Mouse (Mus musculus) embryo, embryonic 10 days (tissue): Measurements from ENCODE around the gene Smg8.
A peak's percentile ranks its signal among the peaks of the same experiment; 100 is the strongest.
"Not testable (repeated sequence)": the region's sequence is repeated elsewhere in the genome, so short reads cannot be mapped to it uniquely, and the experiment has no call there.

Source experiments
- DNase-seq: peaks from one replicate; pipeline ENCODE4 v3.0.0-alpha.2; 2015; ENCODE audit warnings: low spot score

Smg8 gene

GRCm38 (mm10) chr11:87086290-87086984 is at the start of gene Smg8:
Gene Smg8 (minus strand): TSS chr11:87086774.
- peak; percentile 93 for DNase-seq

- no peak for DNase-seq
These were observed 49.7 kb upstream of the Smg8 start for GRCm38 (mm10) chr11:87136233-87136632.

GRCm38 (mm10) chr11:87126824-87127816 is 40.5 kb upstream of the Smg8 start, which contains the start of gene Trim37:
Gene Trim37 (plus strand): TSS chr11:87127077.
- DNase-seq: peak; percentile 96

GRCm38 (mm10) chr11:87126281-87126823 is 39.8 kb upstream of the Smg8 start:
- peak; percentile 31 for DNase-seq

GRCm38 (mm10) chr11:87125562-87125961 is 39.0 kb upstream of the Smg8 start:
- no peak for DNase-seq

GRCm38 (mm10) chr11:87121864-87122263 is 35.3 kb upstream of the Smg8 start:
- DNase-seq: no peak

GRCm38 (mm10) chr11:87110172-87110909 is 23.8 kb upstream of the Smg8 start:
- no peak for DNase-seq

GRCm38 (mm10) chr11:87109519-87110171 is 23.1 kb upstream of the Smg8 start:
- peak; percentile 70 for DNase-seq

- DNase-seq: peak; percentile 99
These were observed 22.4 kb upstream of the Smg8 start, which contains the start of gene Ska2 for GRCm38 (mm10) chr11:87108755-87109518. Gene Ska2 (plus strand): TSS chr11:87109234.

- no peak for DNase-seq
These were observed 21.8 kb upstream of the Smg8 start, which contains the start of gene Prr11 for GRCm38 (mm10) chr11:87108409-87108754. Gene Prr11 (minus strand): TSS chr11:87108708.

- no peak for DNase-seq
These were observed 568 bp upstream of the Smg8 start for GRCm38 (mm10) chr11:87087142-87087541.

GRCm38 (mm10) chr11:87085461-87085860 is 1.1 kb downstream of the Smg8 start:
- no peak for DNase-seq

GRCm38 (mm10) chr11:87083712-87084111 is 2.9 kb downstream of the Smg8 start:
- no peak for DNase-seq

- peak; percentile 97 for DNase-seq
These were observed 12.6 kb downstream of the Smg8 start, which contains the start of gene Gdpd1 for GRCm38 (mm10) chr11:87073866-87074440. Gene Gdpd1 (minus strand): TSS chr11:87074062.

- DNase-seq: peak; percentile 70
These were observed 13.2 kb downstream of the Smg8 start for GRCm38 (mm10) chr11:87073343-87073865.

GRCm38 (mm10) chr11:87062087-87062486 is 24.5 kb downstream of the Smg8 start:
- no peak for DNase-seq

GRCm38 (mm10) chr11:87060410-87060809 is 26.2 kb downstream of the Smg8 start:
- no peak for DNase-seq

GRCm38 (mm10) chr11:87056286-87056685 is 30.3 kb downstream of the Smg8 start:
- DNase-seq: no peak

- DNase-seq: not testable (repeated sequence)
These were observed 37.7 kb downstream of the Smg8 start for GRCm38 (mm10) chr11:87048900-87049299.

- no peak for DNase-seq
These were observed 39.6 kb downstream of the Smg8 start for GRCm38 (mm10) chr11:87046968-87047367.
